Mouse (Mus musculus) Muller cell, postnatal 12 days (primary cell): Measurements from ENCODE around the gene Card9.

Experiments used
- DNase-seq: peaks from one replicate; pipeline ENCODE4 v3.0.0-alpha.2; 2015; ENCODE audit errors: inconsistent ontology term

Card9 gene

DNA sequence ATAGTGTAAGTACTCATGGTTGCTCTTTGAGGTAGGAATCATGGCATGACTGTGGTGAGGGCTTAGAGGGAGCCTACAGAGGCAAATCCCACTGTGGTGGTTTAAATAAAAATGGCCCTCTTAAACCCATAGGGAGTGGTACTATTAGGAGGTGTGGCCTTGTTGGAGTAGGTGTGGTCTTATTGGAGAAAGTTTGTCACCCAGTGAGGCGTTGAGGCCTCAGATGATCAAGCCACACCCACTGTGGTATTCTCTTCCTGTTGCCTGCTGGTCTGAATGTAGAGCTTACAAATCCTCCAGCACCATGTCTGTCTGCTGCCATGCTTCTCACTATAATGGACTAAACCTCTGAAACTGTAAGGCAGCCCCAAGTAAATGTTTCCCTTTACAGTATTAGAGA lies 56.0 kb downstream of the Card9 start:
- no peak for DNase-seq
